Mouse (Mus musculus): ENCODE data around the gene Dab2ip. TPM values are rescaled to one million over a fixed set of nuclear protein-coding genes. Genes with fewer than 3 reads are reported as not detected.

Gene Dab2ip
- polyA plus RNA-seq, 1 experiment from 2014 or later = 42.3 TPM

GRCm38 (mm10) chr2:35660953-35661374 is 102.9 kb downstream of the Dab2ip start:
- H3K4me2 ChIP-seq = peak overlapping the region; percentile 87
- peak; percentile 99 for DNase-seq (ENCODE audit: low spot score, missing footprints)
- peaks cover 27% of the 10 kb centered on the region for H3K4me1 ChIP-seq (ENCODE audit: control insufficient read depth, insufficient read depth, low read length)
- no peaks in the 10 kb centered on the region for H3K9me3 ChIP-seq (ENCODE audit: control insufficient read depth, low read length)
- under 1% methylated on average over 10 of the region's 47 CpGs for WGBS
- H3K36me3 ChIP-seq (ENCODE audit: control insufficient read depth, insufficient read depth, low read length) = no peaks in the 10 kb centered on the region
- H3K4me3 ChIP-seq (ENCODE audit: low read depth, low read length) = peak overlapping the region; percentile 81
- no peaks in the 10 kb centered on the region for H3K27me3 ChIP-seq (ENCODE audit: control insufficient read depth, insufficient read depth, low read length)
- peak; percentile 82 for ATAC-seq (ENCODE audit: low FRiP score)
- H3K9ac ChIP-seq (ENCODE audit: low read length) = peak overlapping the region; percentile 95
- no peak overlapping the region for H3K27ac ChIP-seq (ENCODE audit: low read depth, low read length)

GRCm38 (mm10) chr2:35661454-35662000 is 103.5 kb downstream of the Dab2ip start:
- WGBS = under 1% methylated on average over 51 of the region's 51 CpGs
- Histone ChIP-seq H3K9me3 (ENCODE audit: control insufficient read depth, low read length) (no peaks in the 10 kb centered on the region), H3K4me3 (ENCODE audit: low read depth, low read length) (peak overlapping the region; percentile 81), H3K4me2 (peak overlapping the region; percentile 87), H3K27me3 (ENCODE audit: control insufficient read depth, insufficient read depth, low read length) (no peaks in the 10 kb centered on the region), H3K27ac (ENCODE audit: low read depth, low read length) (peak overlapping the region; percentile 71), H3K4me1 (ENCODE audit: control insufficient read depth, insufficient read depth, low read length) (peaks cover 25% of the 10 kb centered on the region), H3K9ac (ENCODE audit: low read length) (peak overlapping the region; percentile 95), H3K36me3 (ENCODE audit: control insufficient read depth, insufficient read depth, low read length) (no peaks in the 10 kb centered on the region)
- ATAC-seq (ENCODE audit: low FRiP score) (peak; percentile 62), DNase-seq (ENCODE audit: low spot score, missing footprints) (no peak)

GRCm38 (mm10) chr2:35662001-35662491 is 104.0 kb downstream of the Dab2ip start:
- H3K27me3 ChIP-seq (ENCODE audit: control insufficient read depth, insufficient read depth, low read length) = no peaks in the 10 kb centered on the region
- H3K36me3 ChIP-seq (ENCODE audit: control insufficient read depth, insufficient read depth, low read length) = no peaks in the 10 kb centered on the region
- peak overlapping the region; percentile 81 for H3K4me3 ChIP-seq (ENCODE audit: low read depth, low read length)
- H3K4me1 ChIP-seq (ENCODE audit: control insufficient read depth, insufficient read depth, low read length) = peaks cover 23% of the 10 kb centered on the region
- H3K27ac ChIP-seq (ENCODE audit: low read depth, low read length) = peak overlapping the region; percentile 71
- H3K9ac ChIP-seq (ENCODE audit: low read length) = peak overlapping the region; percentile 95
- peak; percentile 60 for ATAC-seq (ENCODE audit: low FRiP score)
- peak overlapping the region; percentile 87 for H3K4me2 ChIP-seq
- WGBS = under 1% methylated on average over 22 of the region's 24 CpGs
- peak; percentile 96 for DNase-seq (ENCODE audit: low spot score, missing footprints)
- no peaks in the 10 kb centered on the region for H3K9me3 ChIP-seq (ENCODE audit: control insufficient read depth, low read length)

- H3K4me1 ChIP-seq (ENCODE audit: control insufficient read depth, insufficient read depth, low read length) = peaks cover 24% of the 10 kb centered on the region
- H3K4me3 ChIP-seq (ENCODE audit: low read depth, low read length) = peak overlapping the region; percentile 81
- no peak overlapping the region for H3K27ac ChIP-seq (ENCODE audit: low read depth, low read length)
- H3K9me3 ChIP-seq (ENCODE audit: control insufficient read depth, low read length) = no peaks in the 10 kb centered on the region
- DNase-seq (ENCODE audit: low spot score, missing footprints) (peak; percentile 90), ATAC-seq (ENCODE audit: low FRiP score) (no peak)
- H3K4me2 ChIP-seq = peak overlapping the region; percentile 87
- no peaks in the 10 kb centered on the region for H3K27me3 ChIP-seq (ENCODE audit: control insufficient read depth, insufficient read depth, low read length)
- peak overlapping the region; percentile 95 for H3K9ac ChIP-seq (ENCODE audit: low read length)
- no peaks in the 10 kb centered on the region for H3K36me3 ChIP-seq (ENCODE audit: control insufficient read depth, insufficient read depth, low read length)
- 8% methylated on average over 26 of the region's 26 CpGs for WGBS
Measured at GRCm38 (mm10) chr2:35662738-35663550, 104.9 kb downstream of the Dab2ip start.

GRCm38 (mm10) chr2:35667746-35668145 is 109.7 kb downstream of the Dab2ip start:
- 89% methylated on average over 8 of the region's 8 CpGs for WGBS

GRCm38 (mm10) chr2:35669217-35669616 is 111.2 kb downstream of the Dab2ip start:
- H3K4me2 ChIP-seq = no peak overlapping the region
- H3K27ac ChIP-seq (ENCODE audit: low read depth, low read length) = no peak overlapping the region
- no peak overlapping the region for H3K9ac ChIP-seq (ENCODE audit: low read length)
- DNase-seq (ENCODE audit: low spot score, missing footprints) (no peak), ATAC-seq (ENCODE audit: low FRiP score) (no peak)
- no peaks in the 10 kb centered on the region for H3K9me3 ChIP-seq (ENCODE audit: control insufficient read depth, low read length)
- no peak overlapping the region for H3K4me3 ChIP-seq (ENCODE audit: low read depth, low read length)
- H3K4me1 ChIP-seq (ENCODE audit: control insufficient read depth, insufficient read depth, low read length) = peaks cover 16% of the 10 kb centered on the region
- WGBS = 79% methylated on average over 4 of the region's 4 CpGs
- H3K27me3 ChIP-seq (ENCODE audit: control insufficient read depth, insufficient read depth, low read length) = no peaks in the 10 kb centered on the region
- no peaks in the 10 kb centered on the region for H3K36me3 ChIP-seq (ENCODE audit: control insufficient read depth, insufficient read depth, low read length)

More at GRCm38 (mm10) chr2:35667746-35668145, 109.7 kb downstream of the Dab2ip start:
- DNase-seq (ENCODE audit: low spot score, missing footprints) (no peak), ATAC-seq (ENCODE audit: low FRiP score) (no peak)
- no peak overlapping the region for H3K9ac ChIP-seq (ENCODE audit: low read length)
- no peaks in the 10 kb centered on the region for H3K27me3 ChIP-seq (ENCODE audit: control insufficient read depth, insufficient read depth, low read length)
- peaks cover 29% of the 10 kb centered on the region for H3K4me1 ChIP-seq (ENCODE audit: control insufficient read depth, insufficient read depth, low read length)
- no peak overlapping the region for H3K27ac ChIP-seq (ENCODE audit: low read depth, low read length)
- H3K4me3 ChIP-seq (ENCODE audit: low read depth, low read length) = no peak overlapping the region
- H3K36me3 ChIP-seq (ENCODE audit: control insufficient read depth, insufficient read depth, low read length) = no peaks in the 10 kb centered on the region
- H3K4me2 ChIP-seq = no peak overlapping the region
- no peaks in the 10 kb centered on the region for H3K9me3 ChIP-seq (ENCODE audit: control insufficient read depth, low read length)

- no peaks in the 10 kb centered on the region for H3K9me3 ChIP-seq (ENCODE audit: control insufficient read depth, low read length)
- no peak overlapping the region for H3K4me2 ChIP-seq
- no peaks in the 10 kb centered on the region for H3K36me3 ChIP-seq (ENCODE audit: control insufficient read depth, insufficient read depth, low read length)
- ATAC-seq (ENCODE audit: low FRiP score) (no peak), DNase-seq (ENCODE audit: low spot score, missing footprints) (no peak)
- WGBS = 82% methylated on average over 4 of the region's 4 CpGs
- peaks cover 14% of the 10 kb centered on the region for H3K4me1 ChIP-seq (ENCODE audit: control insufficient read depth, insufficient read depth, low read length)
- no peak overlapping the region for H3K9ac ChIP-seq (ENCODE audit: low read length)
- H3K4me3 ChIP-seq (ENCODE audit: low read depth, low read length) = no peak overlapping the region
- no peak overlapping the region for H3K27ac ChIP-seq (ENCODE audit: low read depth, low read length)
- H3K27me3 ChIP-seq (ENCODE audit: control insufficient read depth, insufficient read depth, low read length) = no peaks in the 10 kb centered on the region
Measured at GRCm38 (mm10) chr2:35669748-35670147, 111.7 kb downstream of the Dab2ip start.

- Histone ChIP-seq H3K36me3 (ENCODE audit: control insufficient read depth, insufficient read depth, low read length) (no peaks in the 10 kb centered on the region), H3K4me3 (ENCODE audit: low read depth, low read length) (no peak overlapping the region), H3K27me3 (ENCODE audit: control insufficient read depth, insufficient read depth, low read length) (no peaks in the 10 kb centered on the region), H3K9me3 (ENCODE audit: control insufficient read depth, low read length) (no peaks in the 10 kb centered on the region), H3K4me2 (no peak overlapping the region), H3K9ac (ENCODE audit: low read length) (no peak overlapping the region), H3K27ac (ENCODE audit: low read depth, low read length) (no peak overlapping the region), H3K4me1 (ENCODE audit: control insufficient read depth, insufficient read depth, low read length) (peaks cover 14% of the 10 kb centered on the region)
- WGBS = 87% methylated on average over 9 of the region's 9 CpGs
- no peak for DNase-seq (ENCODE audit: low spot score, missing footprints)
- no peak for ATAC-seq (ENCODE audit: low FRiP score)
Measured at GRCm38 (mm10) chr2:35670300-35670699, 112.2 kb downstream of the Dab2ip start.

Data from midbrain, embryonic 11.5 days (tissue).